Mouse (Mus musculus) hindbrain, embryonic 15.5 days (tissue): ENCODE measurements around the gene Gm14151. TPM values are rescaled to one million over a fixed set of nuclear protein-coding genes. Genes with fewer than 3 reads are reported as not detected.
"Not testable (repeated sequence)": the region's sequence is repeated elsewhere in the genome, so short reads cannot be mapped to it uniquely, and the experiment has no call there.

Experiments used
- ATAC-seq: fragments of 200-750 bp; cut with Nextera tagmentation; 2 replicates; pipeline ENCODE4 v1.8.0; 2017; ENCODE audit warnings: low read depth, moderate number of reproducible peaks, moderate TSS enrichment; ENCODE audit not compliant: low FRiP score
- H3K27ac ChIP-seq: fragments of 300-500 bp; sonication (generic); replicated peaks from 2 replicates; pipeline ENCODE4 v1.5.1; 2015; ENCODE audit warnings: mild to moderate bottlenecking, inconsistent platforms
- H3K27me3 ChIP-seq: fragments of 300-500 bp; sonication (generic); 2 replicates; pipeline ENCODE4 v1.6.1; 2015; ENCODE audit warnings: control low read depth, inconsistent platforms
- H3K36me3 ChIP-seq: fragments of 300-500 bp; sonication (generic); 2 replicates; pipeline ENCODE4 v1.6.1; 2015; ENCODE audit warnings: control low read depth, inconsistent platforms
- H3K4me1 ChIP-seq: fragments of 300-500 bp; sonication (generic); replicated peaks from 2 replicates; pipeline ENCODE4 v1.6.1; 2015; ENCODE audit warnings: control low read depth, inconsistent platforms
- H3K4me2 ChIP-seq: fragments of 300-500 bp; sonication (generic); 2 replicates; pipeline ENCODE4 v1.6.1; 2015; ENCODE audit warnings: moderate library complexity, mild to moderate bottlenecking, inconsistent platforms
- H3K4me3 ChIP-seq: fragments of 300-500 bp; sonication (generic); 2 replicates; pipeline ENCODE4 v1.5.1; 2015; ENCODE audit warnings: mild to moderate bottlenecking, inconsistent platforms
- H3K9ac ChIP-seq: fragments of 300-500 bp; sonication (generic); 2 replicates; pipeline ENCODE4 v1.6.1; 2015; ENCODE audit warnings: inconsistent platforms
- H3K9me3 ChIP-seq: fragments of 300-500 bp; sonication (generic); 2 replicates; pipeline ENCODE4 v1.6.1; 2016; ENCODE audit warnings: control low read depth, inconsistent platforms
- WGBS: fragments of 180-500 bp; shearing (Covaris S2); methylation state at CpG from one replicate; pipeline ENCODE4 v1.1.7; 2015; 5-methylcytosine and 5-hydroxymethylcytosine counted together
- polyA plus RNA-seq: library from polyadenylated mRNA; unstranded; fragments of >200 nt; fragmentation: Nextera tagmentation; extraction: Ambion mirVana; gene quantifications from 2 replicates; pipeline ENCODE4 v1.2.1, GENCODE M21; 2015

The Gm14151 gene
- not detected in 2 replicates for polyA plus RNA-seq

DNA sequence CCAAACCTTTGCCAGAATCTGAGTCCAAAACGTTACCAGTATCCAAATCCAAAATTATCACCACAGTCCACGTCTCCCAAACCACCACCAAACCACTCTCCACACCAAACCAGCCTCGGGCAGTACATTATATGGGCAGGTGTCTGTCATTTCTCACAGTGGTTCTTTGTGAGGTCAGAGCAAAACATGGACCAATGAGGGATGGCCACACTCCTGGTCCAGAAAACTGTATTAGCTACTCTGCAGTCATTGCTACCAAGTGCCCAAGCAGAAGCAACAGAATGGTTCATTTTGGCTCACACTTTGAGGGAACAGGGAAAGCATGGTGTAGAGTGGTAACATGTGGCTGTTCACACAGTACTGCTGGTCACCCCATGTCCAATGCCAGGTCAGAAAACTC lies at the start of gene Gm14151:
Gene Gm14151 (minus strand): TSS at position 101 of the 400 bp plus-strand sequence.
- not testable (repeated sequence) for H3K36me3 ChIP-seq, ATAC-seq, H3K27me3 ChIP-seq, H3K4me2 ChIP-seq, H3K4me3 ChIP-seq, H3K4me1 ChIP-seq, H3K9me3 ChIP-seq, H3K9ac ChIP-seq, H3K27ac ChIP-seq
- no CpG with 5 or more reads among the region's 3 CpGs for WGBS

DNA sequence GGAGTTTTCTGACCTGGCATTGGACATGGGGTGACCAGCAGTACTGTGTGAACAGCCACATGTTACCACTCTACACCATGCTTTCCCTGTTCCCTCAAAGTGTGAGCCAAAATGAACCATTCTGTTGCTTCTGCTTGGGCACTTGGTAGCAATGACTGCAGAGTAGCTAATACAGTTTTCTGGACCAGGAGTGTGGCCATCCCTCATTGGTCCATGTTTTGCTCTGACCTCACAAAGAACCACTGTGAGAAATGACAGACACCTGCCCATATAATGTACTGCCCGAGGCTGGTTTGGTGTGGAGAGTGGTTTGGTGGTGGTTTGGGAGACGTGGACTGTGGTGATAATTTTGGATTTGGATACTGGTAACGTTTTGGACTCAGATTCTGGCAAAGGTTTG lies 5.8 kb upstream of the Gm14151 start, which contains the start of gene Gm14147:
Gene Gm14147 (plus strand): TSS at position 301 of the 400 bp plus-strand sequence.
- ATAC-seq, H3K27me3 ChIP-seq, H3K4me2 ChIP-seq, H3K4me1 ChIP-seq, H3K36me3 ChIP-seq, H3K9ac ChIP-seq, H3K9me3 ChIP-seq, H3K27ac ChIP-seq, H3K4me3 ChIP-seq: not testable (repeated sequence)
- WGBS = no CpG with 5 or more reads among the region's 3 CpGs

DNA sequence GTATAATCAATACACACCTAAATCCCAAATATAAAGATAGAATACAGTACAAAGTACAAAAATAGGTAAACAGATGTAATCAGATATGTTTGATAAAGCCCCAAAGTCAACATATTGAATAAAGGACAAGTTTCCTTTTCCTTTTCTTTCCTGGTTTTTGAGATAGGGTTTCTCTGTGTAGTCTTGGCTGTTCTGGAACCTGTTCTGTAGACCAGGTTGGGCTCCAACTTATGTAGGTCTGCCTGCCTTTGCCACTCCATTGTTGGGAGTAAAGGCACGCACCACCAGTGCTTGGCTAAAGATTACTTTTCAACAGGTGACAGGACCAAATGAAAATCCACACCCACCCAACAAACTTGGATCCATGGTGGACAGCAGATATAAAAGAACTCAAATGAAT lies 35.5 kb downstream of the Gm14151 start:
- Histone ChIP-seq H3K4me3 (no peak overlapping the region), H3K9me3 (no peaks in the 10 kb centered on the region), H3K27me3 (no peaks in the 10 kb centered on the region), H3K27ac (no peak overlapping the region), H3K9ac (no peak overlapping the region), H3K36me3 (no peaks in the 10 kb centered on the region), H3K4me2 (no peak overlapping the region), H3K4me1 (no peaks in the 10 kb centered on the region)
- no peak for ATAC-seq
- 95% methylated on average over 1 of the region's 1 CpGs for WGBS

DNA sequence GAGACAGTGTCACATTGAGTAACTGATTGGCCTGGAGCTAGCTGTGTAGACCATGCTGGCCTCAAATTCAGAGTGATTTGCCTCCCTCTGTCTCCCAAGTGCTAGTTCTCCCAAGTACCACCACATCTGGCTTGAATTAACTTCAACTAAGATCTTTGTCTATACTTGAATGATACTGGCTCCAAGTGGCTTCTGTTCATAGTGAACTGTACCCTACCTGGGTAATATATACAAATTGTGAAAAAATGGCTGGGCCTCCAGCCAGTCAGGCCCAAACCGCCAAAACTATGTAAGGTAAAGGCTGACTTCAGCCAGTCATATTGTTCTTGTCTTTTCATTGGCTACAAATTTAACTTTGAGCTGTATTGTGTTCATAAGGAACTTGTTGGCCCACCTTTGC lies 51.7 kb downstream of the Gm14151 start:
- H3K4me1 ChIP-seq = peaks cover 20% of the 10 kb centered on the region
- no peak overlapping the region for H3K4me3 ChIP-seq
- H3K4me2 ChIP-seq = peak overlapping the region; percentile 88; the same call in 1 of the 2 replicates
- no peak overlapping the region for H3K9ac ChIP-seq
- H3K9me3 ChIP-seq = no peaks in the 10 kb centered on the region
- no peaks in the 10 kb centered on the region for H3K27me3 ChIP-seq
- WGBS = 83% methylated on average over 1 of the region's 1 CpGs
- no peaks in the 10 kb centered on the region for H3K36me3 ChIP-seq
- no peak for ATAC-seq
- no peak overlapping the region for H3K27ac ChIP-seq

DNA sequence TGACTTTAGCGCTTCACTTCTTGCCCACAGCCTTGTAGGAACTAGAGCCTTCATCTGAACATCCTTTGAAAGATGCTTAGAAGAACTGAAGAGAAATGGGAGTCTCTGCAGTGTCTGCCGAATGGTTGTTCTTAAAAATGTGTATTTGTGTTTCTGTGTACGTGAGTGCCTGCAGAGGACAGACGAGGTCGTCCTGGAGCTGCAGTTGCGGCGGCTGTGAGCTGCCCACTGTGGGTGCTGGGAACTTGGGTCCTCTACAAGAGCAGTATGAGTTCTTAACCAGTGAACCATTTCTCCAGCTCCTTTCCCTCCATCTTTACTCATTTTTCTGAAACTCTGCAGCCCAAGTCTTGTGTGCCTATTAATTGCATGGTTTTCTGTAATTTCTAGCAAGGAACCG lies 52.4 kb downstream of the Gm14151 start:
- WGBS = 36% methylated on average over 8 of the region's 8 CpGs
- Histone ChIP-seq H3K36me3 (no peaks in the 10 kb centered on the region), H3K9ac (peak overlapping the region; percentile 87), H3K4me1 (peaks cover 20% of the 10 kb centered on the region), H3K27ac (peak overlapping the region; percentile 86), H3K4me2 (peak overlapping the region; percentile 88), H3K27me3 (no peaks in the 10 kb centered on the region), H3K4me3 (peak overlapping the region; percentile 87), H3K9me3 (no peaks in the 10 kb centered on the region)
- peak; percentile 17; the same call in 1 of the 2 replicates for ATAC-seq

DNA sequence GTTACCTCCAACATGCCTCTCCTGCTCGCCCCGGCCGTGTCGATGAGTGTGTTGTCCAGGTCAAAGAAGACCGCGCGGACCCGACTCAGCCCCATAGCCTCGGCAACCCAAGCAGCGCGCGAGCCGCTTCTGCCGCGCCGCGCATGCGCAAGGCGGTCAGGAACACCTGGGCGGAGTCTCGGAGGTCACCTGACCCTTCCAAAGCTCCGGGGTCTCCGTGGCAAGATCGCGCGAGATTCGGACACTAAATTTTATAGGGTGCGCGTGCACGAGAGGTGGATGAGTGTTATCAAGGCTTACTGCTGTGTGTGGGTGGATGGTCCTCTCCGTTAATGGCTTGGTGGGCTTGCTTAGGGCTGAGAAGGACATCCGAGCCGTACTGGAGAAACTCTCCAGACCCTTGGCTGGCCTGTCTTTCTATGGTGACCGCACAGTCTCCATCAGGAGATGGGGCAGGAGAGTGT lies 52.9 kb downstream of the Gm14151 start, which contains the start of the genes Ninl and Nanp:
Gene Ninl (minus strand): TSS at position 151 of the 464 bp plus-strand sequence.
Gene Nanp (minus strand): TSS at position 167 of the 464 bp plus-strand sequence.
- H3K9ac ChIP-seq = peak within 1 kb of the TSS; percentile 87
- peak within 1 kb of the TSS; percentile 86 for H3K27ac ChIP-seq
- H3K4me2 ChIP-seq = peak within 1 kb of the TSS; percentile 88
- peak within 1 kb of the TSS; percentile 87 for H3K4me3 ChIP-seq
- ATAC-seq = peak; percentile 98
- H3K36me3 ChIP-seq = no peaks in the 10 kb centered on the region
- WGBS = under 1% methylated on average over 34 of the region's 34 CpGs
- H3K9me3 ChIP-seq = no peaks in the 10 kb centered on the region
- H3K27me3 ChIP-seq = no peaks in the 10 kb centered on the region
- peaks cover 20% of the 10 kb centered on the region for H3K4me1 ChIP-seq

DNA sequence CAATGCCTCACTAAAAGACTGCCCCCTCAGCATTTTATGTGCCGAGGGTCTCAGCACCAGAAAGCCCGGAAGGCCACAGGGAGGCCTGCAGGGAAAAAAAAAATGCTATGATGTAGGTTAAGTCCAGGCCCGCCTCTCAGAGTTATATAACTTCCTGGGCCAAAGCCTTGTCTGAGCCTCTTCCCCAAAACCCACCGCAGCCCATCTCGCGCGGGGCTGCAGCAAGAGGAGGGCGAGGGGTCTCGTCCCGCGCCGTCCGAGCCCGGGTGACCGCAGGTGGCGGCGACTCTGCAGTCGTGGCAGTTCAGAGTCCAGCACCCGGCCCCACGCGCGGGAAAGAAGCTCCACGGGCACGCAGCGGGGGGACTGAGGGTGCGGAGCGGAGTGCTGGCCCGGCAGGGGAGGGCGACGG lies 53.3 kb downstream of the Gm14151 start:
- peak; percentile 89 for ATAC-seq
- WGBS = 0% methylated on average over 24 of the region's 30 CpGs

DNA sequence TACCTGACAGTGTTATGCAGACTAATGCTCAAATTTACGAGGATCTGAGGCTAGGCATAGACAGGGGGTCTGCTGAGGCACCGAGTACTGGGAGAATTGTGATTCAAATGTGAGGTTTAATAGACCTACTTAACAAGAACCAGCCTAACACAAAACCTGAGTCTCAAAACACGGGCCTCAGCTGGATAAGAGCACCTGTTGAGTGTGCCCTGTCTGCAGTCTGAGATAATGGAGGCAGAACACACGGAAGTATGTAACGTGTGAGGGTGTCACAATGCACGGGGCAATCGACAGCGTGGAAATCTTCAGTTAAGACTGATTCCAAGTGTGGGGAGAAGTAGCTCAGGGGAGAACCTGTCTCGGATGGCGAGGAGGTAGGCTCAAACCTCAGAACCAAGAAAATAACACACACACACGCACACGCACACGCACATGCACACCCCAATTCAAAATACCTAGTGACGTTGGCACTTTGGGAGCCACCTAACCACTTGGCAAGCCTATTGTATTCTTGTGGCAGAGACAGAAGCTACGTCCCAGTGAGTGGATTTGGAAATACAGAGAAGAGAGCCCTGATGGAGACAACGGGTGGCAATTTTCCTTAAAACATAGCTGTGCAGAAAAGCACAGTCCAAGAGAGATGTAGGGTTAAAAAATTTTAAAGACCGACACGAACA lies 54.1 kb downstream of the Gm14151 start:
- Histone ChIP-seq H3K4me3 (peak overlapping the region; percentile 87), H3K9ac (peak overlapping the region; percentile 87), H3K4me1 (peaks cover 20% of the 10 kb centered on the region), H3K27ac (0 out of 2 replicates have a peak overlapping the region, but pooled peaks have one; percentile 86), H3K36me3 (peaks cover 2% of the 10 kb centered on the region; the same call in 1 of the 2 replicates), H3K9me3 (no peaks in the 10 kb centered on the region), H3K4me2 (peak overlapping the region; percentile 88), H3K27me3 (no peaks in the 10 kb centered on the region)
- WGBS = 57% methylated on average over 18 of the region's 18 CpGs
- no peak for ATAC-seq

More for the DNA sequence above, 53.3 kb downstream of the Gm14151 start:
- Histone ChIP-seq H3K9ac (peak overlapping the region; percentile 87), H3K4me1 (peaks cover 20% of the 10 kb centered on the region), H3K4me3 (peak overlapping the region; percentile 87), H3K9me3 (no peaks in the 10 kb centered on the region), H3K27me3 (no peaks in the 10 kb centered on the region), H3K27ac (peak overlapping the region; percentile 86), H3K36me3 (peaks cover 1% of the 10 kb centered on the region; the same call in 1 of the 2 replicates), H3K4me2 (peak overlapping the region; percentile 88)

DNA sequence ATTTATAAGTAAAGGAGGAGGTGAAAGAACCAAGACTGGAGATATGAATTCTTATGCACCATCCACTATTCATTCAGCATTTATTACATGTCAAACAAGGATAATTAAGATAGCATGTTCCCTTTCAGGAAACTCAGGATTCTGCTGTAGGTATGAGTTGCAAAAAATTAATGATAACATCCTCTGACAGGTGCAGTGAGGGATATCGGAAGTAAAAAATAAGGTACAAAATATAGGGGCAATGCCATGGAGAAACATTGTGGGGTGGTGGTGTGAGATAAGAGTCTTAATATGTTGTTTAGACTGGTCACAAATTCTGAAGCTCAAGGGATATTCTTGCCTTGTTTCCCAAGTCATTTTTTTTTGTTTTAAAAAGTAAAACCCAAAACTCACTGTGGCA lies 54.9 kb downstream of the Gm14151 start:
- no peak overlapping the region for H3K4me3 ChIP-seq
- ATAC-seq = no peak
- no peak overlapping the region for H3K9ac ChIP-seq
- no peak overlapping the region for H3K27ac ChIP-seq
- H3K27me3 ChIP-seq = no peaks in the 10 kb centered on the region
- 100% methylated on average over 1 of the region's 1 CpGs for WGBS
- peak overlapping the region; percentile 88; the same call in 1 of the 2 replicates for H3K4me2 ChIP-seq
- no peaks in the 10 kb centered on the region for H3K9me3 ChIP-seq
- H3K36me3 ChIP-seq = peaks cover 2% of the 10 kb centered on the region; the same call in 1 of the 2 replicates
- peaks cover 20% of the 10 kb centered on the region for H3K4me1 ChIP-seq

Other genes with a start within 250 kb of the Gm14151 start
- 136 and 137 TPM in 2 replicates for gene Abhd12, start 187.6 kb downstream of the Gm14151 start, polyA plus RNA-seq
- 14.8 and 16.1 TPM in 2 replicates for gene Gins1, start 186.9 kb downstream of the Gm14151 start, polyA plus RNA-seq
- gene Ninl, start 53.0 kb downstream of the Gm14151 start, polyA plus RNA-seq = 4.1 and 5.0 TPM in 2 replicates
- 35.2 and 35.8 TPM in 2 replicates for gene Nanp, start 53.0 kb downstream of the Gm14151 start, polyA plus RNA-seq
- gene Gm14147, start 5.9 kb upstream of the Gm14151 start, polyA plus RNA-seq = not detected in 2 replicates